Mouse (Mus musculus) liver, postnatal 0 days (tissue): ENCODE data around the gene Siglecf.

Experiments
- CTCF ChIP-seq: sonication (generic); IDR thresholded peaks from 2 replicates; pipeline ENCODE4 v1.5.1; 2016; ENCODE audit warnings: antibody characterized with exemption, low read depth
- EP300 ChIP-seq: IDR thresholded peaks from 2 replicates; pipeline ENCODE4 v1.6.1; 2016; ENCODE audit warnings: antibody characterized with exemption, low read depth, mild to moderate bottlenecking

DNA sequence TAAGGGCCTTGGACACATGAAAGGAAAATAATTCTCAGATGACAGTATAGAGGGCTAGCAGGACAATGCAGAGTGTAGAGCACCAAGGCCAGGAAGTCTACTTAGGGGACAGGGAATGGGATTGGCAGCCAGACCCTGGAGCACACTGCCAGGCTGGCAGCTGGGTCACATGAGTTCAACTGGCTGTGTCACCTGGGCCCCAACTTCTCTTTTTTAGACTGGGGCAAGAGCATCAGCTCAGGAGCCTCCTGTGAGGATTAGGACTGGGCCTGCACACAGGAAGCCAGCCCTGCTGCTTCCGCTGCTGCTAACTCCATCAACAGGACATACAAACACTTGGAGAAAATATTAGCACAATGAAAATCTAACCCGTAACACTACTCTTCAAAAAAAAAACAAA lies 42.1 kb upstream of the Siglecf start:
- TF ChIP-seq CTCF: no peak
- no peak for TF ChIP-seq EP300
